Mouse (Mus musculus): Measurements from ENCODE around the gene Wasf2.
A peak's percentile ranks its signal among the peaks of the same experiment; 100 is the strongest.

Wasf2 gene

DNA sequence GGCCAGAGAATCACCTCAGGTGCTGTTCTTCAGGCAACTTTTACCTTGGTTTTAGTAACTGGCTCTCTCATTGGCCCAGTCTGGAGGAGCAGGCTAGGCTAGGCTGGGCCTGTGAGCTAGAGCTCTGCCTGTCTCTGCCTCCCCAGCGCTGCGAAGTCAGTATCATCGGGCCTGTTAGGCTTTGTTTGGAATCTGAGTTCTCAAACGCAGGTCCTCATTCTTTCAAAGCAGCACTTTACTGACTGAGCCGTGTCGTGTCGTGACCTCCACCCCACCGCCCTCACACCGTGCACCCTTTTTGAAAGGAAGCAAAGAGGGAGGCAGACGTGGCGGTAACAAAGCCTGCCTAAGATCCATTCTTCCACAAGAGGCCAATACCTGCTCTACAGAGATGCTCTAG is 914 bp upstream of the Wasf2 start:
- DNase-seq: no peak

GRCm38 (mm10) chr4:133130890-133131741 is 811 bp downstream of the Wasf2 start:
- DNase-seq: peak; percentile 41

GRCm38 (mm10) chr4:133132027-133132426 is 1.7 kb downstream of the Wasf2 start:
- peak; percentile 43 for DNase-seq

DNA sequence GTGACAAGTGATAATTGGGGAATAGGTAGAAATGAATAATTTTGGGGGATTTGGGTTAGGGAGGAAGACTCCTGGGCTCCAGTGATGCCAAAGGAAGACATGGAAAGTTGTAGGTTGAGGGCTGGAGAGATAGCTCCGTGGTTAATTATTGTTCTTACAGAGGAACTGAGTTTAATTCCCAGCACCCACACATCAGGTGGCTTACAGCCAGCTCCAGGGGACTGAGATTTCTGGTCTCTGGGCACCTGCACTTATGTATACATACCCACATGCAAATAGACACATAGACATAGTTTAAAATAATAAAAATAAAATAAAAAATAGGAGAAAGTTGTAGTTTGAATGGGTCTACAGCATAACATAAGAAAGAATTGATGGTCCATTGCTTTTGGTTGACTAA is 6.6 kb downstream of the Wasf2 start:
- DNase-seq: no peak

DNA sequence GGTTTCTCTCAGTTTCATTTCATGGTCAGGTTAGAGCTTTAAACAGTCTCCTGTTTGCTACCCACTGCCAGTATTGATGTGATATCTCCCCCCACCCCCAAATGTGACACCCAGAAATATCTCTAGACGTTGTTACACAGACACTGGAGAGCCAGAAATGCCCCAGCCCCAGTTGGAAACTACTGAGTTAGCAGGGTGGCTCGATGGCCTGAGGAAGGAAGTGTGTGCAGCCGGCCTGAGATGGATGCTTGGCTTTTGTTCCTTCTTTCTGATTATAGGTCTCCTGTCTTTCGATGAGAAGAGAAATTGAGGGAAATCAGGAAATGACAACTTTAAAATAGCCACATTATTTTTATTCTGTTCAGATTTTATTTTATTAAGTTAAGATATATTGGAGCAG is 8.7 kb downstream of the Wasf2 start:
- DNase-seq: no peak

DNA sequence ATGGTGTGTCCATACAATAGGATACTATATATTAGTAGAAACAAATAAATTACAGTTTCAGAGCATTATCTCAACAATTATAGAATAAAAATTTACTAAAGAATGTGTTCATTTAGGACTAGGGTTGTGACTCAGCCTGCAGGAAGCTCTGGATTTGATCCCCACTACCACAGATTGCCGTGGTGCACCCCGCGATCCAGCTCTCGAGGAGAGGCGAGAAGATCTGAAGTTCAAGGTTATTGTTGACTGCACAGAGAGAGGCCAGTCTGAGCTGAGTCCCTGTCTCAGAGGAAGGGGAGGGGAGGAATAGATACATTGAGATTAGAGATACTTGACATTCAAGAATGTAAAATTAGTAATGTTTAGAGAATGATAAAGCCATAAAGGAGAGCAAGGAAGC is 24.7 kb downstream of the Wasf2 start:
- no peak for DNase-seq

- no peak for DNase-seq
Measured at GRCm38 (mm10) chr4:133155726-133156125, 25.4 kb downstream of the Wasf2 start.

- no peak for DNase-seq
Measured at GRCm38 (mm10) chr4:133156422-133156821, 26.1 kb downstream of the Wasf2 start.

DNA sequence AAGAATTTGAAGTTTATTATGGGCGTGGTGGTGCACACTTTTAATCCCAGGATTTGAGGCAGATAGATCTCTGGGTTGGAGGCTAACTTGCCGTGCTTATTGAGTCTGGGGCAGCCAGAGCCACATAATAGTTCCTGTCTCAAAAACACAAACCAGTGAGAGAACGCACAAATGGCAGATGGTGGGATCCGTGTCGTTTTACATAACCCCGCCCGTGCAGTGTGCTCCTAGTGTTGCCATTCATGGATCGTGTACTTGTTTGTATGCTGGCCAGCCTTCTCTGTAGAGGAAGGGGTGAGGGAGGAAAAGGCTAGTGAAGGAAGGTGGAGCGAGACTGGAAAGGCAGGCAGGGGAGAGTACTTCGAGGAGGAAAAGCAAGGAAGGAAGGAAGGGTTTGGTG is 26.5 kb downstream of the Wasf2 start:
- no peak for DNase-seq

- no peak for DNase-seq
Measured at GRCm38 (mm10) chr4:133159127-133159526, 28.8 kb downstream of the Wasf2 start.

DNA sequence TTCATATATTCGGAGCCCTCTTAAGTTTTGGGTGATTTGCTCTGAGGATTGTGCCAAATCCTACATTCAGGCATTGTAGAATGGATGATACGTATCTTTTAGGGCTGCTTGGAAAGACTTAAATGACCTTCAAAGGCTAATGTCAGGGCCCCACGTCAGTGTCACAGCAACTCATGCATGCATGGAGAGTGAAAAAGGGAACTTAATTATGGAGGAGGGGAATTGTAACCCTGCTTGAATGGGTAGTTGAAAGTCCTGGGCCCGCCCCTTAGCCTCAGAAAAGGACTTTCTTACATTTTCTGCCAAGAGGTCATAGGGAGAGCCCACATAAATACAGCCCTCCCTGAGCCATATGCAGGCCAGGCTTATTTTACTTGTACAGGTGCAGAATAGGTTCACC is 29.3 kb downstream of the Wasf2 start:
- no peak for DNase-seq

GRCm38 (mm10) chr4:133160211-133160610 is 29.9 kb downstream of the Wasf2 start:
- DNase-seq: no peak

GRCm38 (mm10) chr4:133160821-133161220 is 30.5 kb downstream of the Wasf2 start:
- DNase-seq: no peak

DNA sequence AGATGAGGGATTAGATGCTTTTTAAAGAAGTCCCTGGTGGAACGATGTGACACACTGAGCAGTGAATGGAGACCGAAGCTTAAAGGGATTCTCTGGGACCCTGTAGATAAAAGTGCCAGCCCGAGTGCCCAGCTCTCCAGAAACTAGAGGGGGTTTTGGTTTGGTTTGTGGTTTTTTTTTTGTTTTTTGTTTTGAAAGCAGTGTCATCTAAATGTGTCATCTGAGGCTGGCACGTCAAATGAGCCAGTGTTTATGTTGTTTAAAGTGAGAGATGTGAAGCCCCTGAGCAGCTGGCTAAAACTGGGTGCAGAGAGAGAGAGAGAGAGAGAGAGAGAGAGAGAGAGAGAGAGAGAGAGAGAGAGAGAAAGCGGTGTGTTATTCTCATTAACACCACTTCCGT is 31.9 kb downstream of the Wasf2 start:
- DNase-seq: no peak

DNA sequence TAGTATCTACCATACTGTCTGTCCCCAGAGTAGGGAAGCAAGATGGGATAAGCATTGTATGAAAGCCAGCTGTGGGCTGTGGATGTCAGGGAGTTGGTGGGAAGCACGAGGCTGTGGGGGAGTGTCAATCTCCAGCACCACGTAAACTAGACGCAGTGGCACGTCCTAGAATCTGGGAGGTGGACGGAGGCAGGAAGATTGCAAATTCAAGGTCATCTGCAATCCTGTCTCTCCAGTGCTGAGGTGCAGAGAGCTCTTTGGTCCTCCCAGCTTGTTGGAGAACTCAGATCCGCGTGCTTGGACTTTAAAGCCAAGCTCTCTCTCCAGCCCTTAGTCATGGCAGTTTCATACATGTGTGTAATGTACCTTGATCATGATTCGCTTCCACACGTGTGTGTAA is 36.5 kb downstream of the Wasf2 start:
- no peak for DNase-seq

DNA sequence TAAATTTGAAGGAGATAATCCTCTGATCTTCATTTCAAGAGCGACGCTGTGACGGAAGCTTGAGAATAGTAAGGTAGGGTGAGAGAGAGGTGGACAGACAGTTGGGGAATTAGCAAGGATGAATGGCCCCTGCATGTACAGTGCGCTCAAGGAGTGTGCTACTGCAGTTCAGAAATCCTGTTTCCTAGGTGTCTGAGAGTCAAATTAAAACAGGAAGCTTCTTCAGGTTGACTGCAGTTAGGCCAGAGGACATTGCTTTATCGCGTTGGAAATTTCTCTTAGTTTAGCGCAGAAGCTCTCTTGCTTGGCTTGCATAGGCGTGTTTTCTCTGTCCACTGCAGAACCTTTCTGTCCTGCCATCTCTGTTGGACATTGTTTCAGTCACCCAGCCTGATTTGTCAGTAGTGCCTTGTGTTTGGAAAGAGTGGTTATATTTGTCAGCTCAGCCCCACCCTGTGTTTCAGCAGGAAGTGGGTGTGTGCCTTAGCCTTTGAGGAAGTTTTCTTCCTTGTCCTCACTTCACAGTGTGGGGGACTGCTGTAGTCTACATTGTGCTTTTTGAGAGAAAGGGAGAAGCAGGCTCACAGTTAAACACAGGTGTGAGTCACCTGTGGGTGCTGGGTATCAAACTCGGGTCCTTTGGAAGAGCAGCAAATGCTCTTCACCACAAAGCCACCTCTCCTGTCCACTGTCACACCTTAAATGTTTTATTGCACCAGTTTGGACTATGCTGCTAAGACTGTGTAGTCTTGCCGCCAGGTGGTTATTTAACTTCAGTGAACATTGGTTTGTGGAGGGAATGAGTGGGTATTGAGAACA is 39.1 kb downstream of the Wasf2 start:
- no peak for DNase-seq

DNA sequence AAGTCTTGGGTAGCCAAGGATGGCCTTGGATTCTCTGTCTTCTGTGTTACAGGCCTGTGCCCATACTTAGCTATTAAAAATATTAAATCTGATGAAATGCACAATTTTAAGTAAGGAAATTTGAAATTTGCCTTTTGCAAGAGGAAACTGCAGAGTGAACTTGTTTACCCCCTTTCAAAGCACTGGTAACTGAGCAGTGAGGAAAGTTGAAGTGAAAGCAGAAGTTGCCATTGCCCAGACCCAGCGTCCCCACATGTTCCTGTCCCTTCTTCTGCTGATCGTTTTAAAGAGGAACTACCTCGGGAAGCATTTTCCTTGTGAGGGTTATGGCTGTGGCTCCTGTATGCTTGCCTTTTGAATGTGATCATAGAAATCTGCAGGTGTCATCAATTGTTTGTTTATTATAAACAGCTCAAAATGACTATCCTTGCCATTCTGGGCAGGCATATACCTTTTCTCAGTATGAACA is 39.8 kb downstream of the Wasf2 start:
- no peak for DNase-seq

DNA sequence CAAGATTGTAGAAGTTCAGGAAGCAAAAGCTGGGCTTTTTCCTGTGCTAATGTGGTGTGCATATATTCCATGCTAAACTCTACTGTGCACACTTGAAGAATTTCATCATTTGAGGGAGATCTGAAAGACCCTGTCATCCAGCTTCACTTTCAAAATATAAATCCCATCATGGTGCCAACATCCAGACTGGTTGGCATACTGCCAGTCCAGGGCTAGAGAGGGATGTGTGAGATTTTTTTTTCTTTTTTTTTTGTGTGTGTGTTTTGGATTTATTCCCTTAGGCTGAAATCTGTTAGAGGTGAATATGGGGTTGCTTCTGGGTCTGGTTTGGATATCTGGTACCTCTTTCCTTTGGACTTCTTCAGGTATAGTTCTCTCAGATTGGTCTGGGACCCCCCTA is 40.3 kb downstream of the Wasf2 start:
- no peak for DNase-seq

- no peak for DNase-seq
Measured at GRCm38 (mm10) chr4:133172451-133172850, 42.1 kb downstream of the Wasf2 start.

DNA sequence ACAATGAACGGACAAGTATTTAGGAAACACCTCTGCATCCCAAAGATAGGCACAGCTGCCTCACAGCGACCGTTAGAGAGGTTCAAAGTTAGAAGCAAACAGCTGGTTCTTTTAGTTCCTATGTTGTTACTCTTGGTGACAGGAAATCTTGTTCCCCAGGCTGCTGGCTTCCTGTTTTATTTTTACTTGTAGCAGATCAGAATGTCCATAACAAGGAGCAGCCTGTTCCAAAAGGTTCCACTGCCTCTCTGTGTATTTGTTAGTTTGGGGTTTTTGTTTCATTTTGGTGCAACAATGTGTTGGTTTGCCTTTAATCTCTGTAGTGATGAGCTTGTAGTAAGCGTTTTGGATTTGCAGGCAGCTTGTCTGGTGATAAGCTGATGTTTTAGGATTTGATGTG is 44.1 kb downstream of the Wasf2 start:
- DNase-seq: no peak

DNA sequence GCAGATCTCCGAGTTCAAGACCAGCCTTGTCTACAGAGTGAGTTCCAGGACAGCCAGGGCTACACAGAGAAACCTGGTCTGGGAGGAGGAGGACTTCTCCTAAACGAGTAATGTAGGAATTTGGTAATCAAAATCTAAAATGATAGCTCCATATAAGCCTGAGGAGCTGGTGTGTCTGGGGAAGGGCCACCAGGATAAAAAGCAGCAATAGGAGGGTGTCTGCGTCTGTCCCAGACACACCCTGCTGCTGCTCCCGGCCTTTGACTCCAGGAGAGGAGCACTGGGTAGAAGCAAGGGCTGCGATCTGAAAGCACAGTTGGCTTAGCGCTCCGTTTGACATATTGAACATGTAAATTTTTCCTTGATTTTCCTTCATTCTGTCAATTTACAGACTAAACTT is 45.0 kb downstream of the Wasf2 start:
- no peak for DNase-seq

- no peak for DNase-seq
Measured at GRCm38 (mm10) chr4:133175998-133176760, 45.9 kb downstream of the Wasf2 start.

GRCm38 (mm10) chr4:133176761-133177403 is 46.6 kb downstream of the Wasf2 start:
- no peak for DNase-seq
